Comparison of ENCODE assay signal across 8 mouse cellular contexts in the genomic region with DNA sequence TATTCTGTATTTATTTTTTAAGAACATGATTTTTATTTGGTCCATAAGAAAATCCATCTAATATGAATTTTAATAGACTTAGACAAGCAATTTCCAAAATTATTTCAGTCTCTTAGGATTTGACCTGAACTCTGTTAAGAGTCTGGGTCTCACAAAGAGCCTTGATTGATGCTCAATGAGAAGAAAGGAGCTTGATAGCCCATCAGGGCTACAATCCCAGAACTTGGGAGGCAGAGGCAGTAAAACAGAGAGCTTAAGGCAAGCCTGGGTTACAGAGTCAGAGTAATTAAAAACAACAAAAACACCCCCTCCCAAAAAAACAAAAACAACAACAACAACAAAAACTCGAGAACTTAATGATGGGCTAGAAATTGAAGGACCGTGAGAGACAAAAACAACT. TPM values are rescaled to one million over a fixed set of nuclear protein-coding genes. Genes with fewer than 3 reads are reported as not detected.
DNase-seq lines count a peak whose midpoint lies in the region; ATAC-seq and TF ChIP-seq lines count a peak whose summit lies in the region.

No protein-coding gene starts in this region.

- no peak for TF ChIP-seq CTCF in midbrain, postnatal 0 days (IDR thresholded peaks at IDR 0.05)

- whole genome bisulfite sequencing in kidney, embryonic 15.5 days = 62% methylated on average over 2 of the region's 2 CpGs
- 72% methylated on average over 2 of the region's 2 CpGs for WGBS in limb, embryonic 10.5 days
- 55% methylated on average over 2 of the region's 2 CpGs for WGBS in midbrain, postnatal 0 days

- H3K4me2 ChIP-seq in kidney, embryonic 15.5 days = peak overlapping the region; percentile 89
- 0 out of 2 replicates have a peak overlapping the region, but pooled peaks have one; percentile 7 for H3K4me2 ChIP-seq in midbrain, postnatal 0 days (ENCODE audit: low read depth, low read length, poor library complexity, severe bottlenecking)

- peaks cover 18% of the 10 kb centered on the region for H3K4me1 ChIP-seq in kidney, embryonic 15.5 days
- H3K4me1 ChIP-seq in limb, embryonic 10.5 days = peaks cover 13% of the 10 kb centered on the region
- H3K4me1 ChIP-seq in midbrain, postnatal 0 days (ENCODE audit: insufficient read depth, low read length) = no peaks in the 10 kb centered on the region; the same call in 1 of the 2 replicates

- H3K27me3 ChIP-seq in kidney, embryonic 15.5 days = no peaks in the 10 kb centered on the region
- no peaks in the 10 kb centered on the region for H3K27me3 ChIP-seq in limb, embryonic 10.5 days (ENCODE audit: low read depth, poor library complexity, severe bottlenecking)
- no peaks in the 10 kb centered on the region for H3K27me3 ChIP-seq in midbrain, postnatal 0 days (ENCODE audit: insufficient read depth, low read length)

- intact Hi-C loops in left cerebral cortex, postnatal 14 days (cut with DNase I) = loop anchor here (5.0 kb wide), 1 partner anchor 58 kb away; no protein-coding TSS in a partner anchor

- H3K27ac ChIP-seq in kidney, embryonic 15.5 days = no peak overlapping the region
- no peak overlapping the region for H3K27ac ChIP-seq in limb, embryonic 10.5 days
- no peak overlapping the region for H3K27ac ChIP-seq in midbrain, postnatal 0 days (ENCODE audit: low read depth, low read length)

- H3K9ac ChIP-seq in kidney, embryonic 15.5 days = no peak overlapping the region
- no peak overlapping the region for H3K9ac ChIP-seq in midbrain, postnatal 0 days (replicated peaks; ENCODE audit: low read length, poor library complexity, severe bottlenecking)

- DNase-seq in embryo, embryonic 10.5 days (ENCODE audit: low spot score) = peak; percentile 28
- DNase-seq in embryo, embryonic 9.5 days (ENCODE audit: extremely low spot score) = no peak
- DNase-seq in kidney, postnatal 36 days = no peak
- DNase-seq in limb, embryonic 10.5 days (ENCODE audit: low spot score) = no peak
- no peak for DNase-seq in midbrain, postnatal 0 days (ENCODE audit: low spot score)
- DNase-seq in left cerebral cortex, postnatal 14 days (ENCODE audit: low spot score in 2 of 2) = no peak

- H3K4me3 ChIP-seq in kidney, embryonic 15.5 days (replicated peaks) = peak overlapping the region; percentile 92; the same call in 1 of the 2 replicates
- H3K4me3 ChIP-seq in limb, embryonic 10.5 days = peak overlapping the region; percentile 90; the same call in 1 of the 2 replicates
- H3K4me3 ChIP-seq in midbrain, postnatal 0 days (ENCODE audit: low read depth, low read length) = no peak overlapping the region

- H3K36me3 ChIP-seq in kidney, embryonic 15.5 days = no peaks in the 10 kb centered on the region
- H3K36me3 ChIP-seq in limb, embryonic 10.5 days = no peaks in the 10 kb centered on the region
- H3K36me3 ChIP-seq in midbrain, postnatal 0 days (ENCODE audit: insufficient read depth, low read length) = no peaks in the 10 kb centered on the region

- H3K9me3 ChIP-seq in kidney, embryonic 15.5 days (replicated peaks) = no peaks in the 10 kb centered on the region
- H3K9me3 ChIP-seq in limb, embryonic 10.5 days (replicated peaks) = no peaks in the 10 kb centered on the region
- no peaks in the 10 kb centered on the region for H3K9me3 ChIP-seq in midbrain, postnatal 0 days (ENCODE audit: low read length)

- no peak for ATAC-seq in kidney, embryonic 15.5 days (replicated peaks; ENCODE audit: low FRiP score)
- ATAC-seq in midbrain, postnatal 0 days (ENCODE audit: low FRiP score) = no peak
- ATAC-seq in CD4-positive, CD25-positive, alpha-beta regulatory T cell, adult 4 months = no peak

RNA-seq across cellular contexts. Expression of gene Rb1, which starts 1.7 kb away (rescaled TPM):
- 16.2 and 19.5 TPM in 2 replicates for polyA plus RNA-seq in kidney, embryonic 15.5 days (2015; fragmentation: Nextera tagmentation; extraction: Ambion mirVana)
- polyA plus RNA-seq in limb, embryonic 10.5 days (2016; fragmentation: Nextera tagmentation; extraction: Ambion mirVana) = 21.2 and 24.8 TPM in 2 replicates
- 32.7 and 41.5 TPM in 2 replicates for total RNA-seq in midbrain, postnatal 0 days (2014; rRNA removed)
- 17.3 and 19.0 TPM in 2 replicates for polyA plus RNA-seq in midbrain, postnatal 0 days (2015; fragmentation: Nextera tagmentation; extraction: Ambion mirVana)
- polyA plus RNA-seq in CD4-positive, CD25-positive, alpha-beta regulatory T cell, adult 4 months (2017; shearing (Covaris generic)) = 10 to 100 TPM; 10.0 to 85.9 TPM
- 10 to 100 TPM; 32.4 to 33.0 TPM for total RNA-seq in left cerebral cortex, postnatal 14 days (2021)
